Mouse (Mus musculus): ENCODE data around the gene Lrrc63. TPM values are rescaled to one million over a fixed set of nuclear protein-coding genes. Genes with fewer than 3 reads are reported as not detected.

Lrrc63 gene
- polyA plus RNA-seq, 1 experiment, result not detected

DNA sequence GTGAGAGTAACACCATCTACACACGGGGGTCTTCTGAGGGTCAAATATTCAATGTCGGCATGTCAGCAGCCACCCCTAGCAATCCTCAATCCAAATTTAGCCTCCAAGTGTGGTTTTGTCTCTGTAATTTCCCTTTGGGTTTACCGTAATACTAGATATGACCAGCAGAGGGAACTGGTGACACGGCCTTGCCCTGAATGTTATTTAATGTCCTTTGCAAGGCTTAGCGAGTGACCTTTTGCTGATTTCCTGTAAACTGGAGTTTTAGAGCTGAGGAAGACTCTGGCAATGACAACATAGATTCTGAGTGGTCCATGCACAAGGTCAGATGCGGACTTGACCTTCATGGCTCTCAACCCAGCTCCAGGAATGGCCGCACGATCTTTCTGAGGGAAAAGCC, 70.1 kb downstream of the Lrrc63 start:
- no peaks in the 10 kb centered on the region for H3K36me3 ChIP-seq (ENCODE audit: control insufficient read depth, insufficient read depth, low read length)
- H3K27me3 ChIP-seq (ENCODE audit: control insufficient read depth, insufficient read depth, low read length), result no peaks in the 10 kb centered on the region
- TF ChIP-seq CTCF (IDR thresholded peaks at IDR 0.05; ENCODE audit: extremely low read depth, insufficient read length, insufficient replicate concordance, low read depth, low read length), result peak; percentile 2; the same call in 1 of the 2 replicates
- no peak for TF ChIP-seq POLR2A (IDR thresholded peaks at IDR 0.05; ENCODE audit: low read depth, low read length)
- no peaks in the 10 kb centered on the region; the same call in 1 of the 2 replicates for H3K4me1 ChIP-seq (ENCODE audit: control insufficient read depth, insufficient read depth, insufficient read length, low read length)
- no peak overlapping the region for H3K4me3 ChIP-seq (ENCODE audit: low read depth, low read length)
- H3K27ac ChIP-seq (ENCODE audit: insufficient read depth, low read depth, low read length), result no peak overlapping the region
- WGBS, result 29% methylated on average over 8 of the region's 8 CpGs

GRCm38 (mm10) chr14:75056861-75057431, 73.7 kb downstream of the Lrrc63 start:
- no peaks in the 10 kb centered on the region for H3K36me3 ChIP-seq (ENCODE audit: control insufficient read depth, insufficient read depth, low read length)
- 57% methylated on average over 9 of the region's 9 CpGs for WGBS
- no peak overlapping the region for H3K4me3 ChIP-seq (ENCODE audit: low read depth, low read length)
- H3K4me1 ChIP-seq (ENCODE audit: control insufficient read depth, insufficient read depth, insufficient read length, low read length), result no peaks in the 10 kb centered on the region; the same call in 1 of the 2 replicates
- H3K27me3 ChIP-seq (ENCODE audit: control insufficient read depth, insufficient read depth, low read length), result no peaks in the 10 kb centered on the region
- H3K27ac ChIP-seq (ENCODE audit: insufficient read depth, low read depth, low read length), result peak overlapping the region; percentile 54
- TF ChIP-seq CTCF (IDR thresholded peaks at IDR 0.05; ENCODE audit: extremely low read depth, insufficient read length, insufficient replicate concordance, low read depth, low read length) (no peak), POLR2A (IDR thresholded peaks at IDR 0.05; ENCODE audit: low read depth, low read length) (no peak)

GRCm38 (mm10) chr14:75054455-75055343, 76.0 kb downstream of the Lrrc63 start:
- 29% methylated on average over 14 of the region's 14 CpGs for WGBS
- Histone ChIP-seq H3K27ac (ENCODE audit: insufficient read depth, low read depth, low read length) (no peak overlapping the region), H3K36me3 (ENCODE audit: control insufficient read depth, insufficient read depth, low read length) (no peaks in the 10 kb centered on the region), H3K4me3 (ENCODE audit: low read depth, low read length) (no peak overlapping the region), H3K27me3 (ENCODE audit: control insufficient read depth, insufficient read depth, low read length) (no peaks in the 10 kb centered on the region), H3K4me1 (ENCODE audit: control insufficient read depth, insufficient read depth, insufficient read length, low read length) (no peaks in the 10 kb centered on the region; the same call in 1 of the 2 replicates)
- TF ChIP-seq POLR2A (IDR thresholded peaks at IDR 0.05; ENCODE audit: low read depth, low read length), result no peak
- no peak for TF ChIP-seq CTCF (IDR thresholded peaks at IDR 0.05; ENCODE audit: extremely low read depth, insufficient read length, insufficient replicate concordance, low read depth, low read length)

- Histone ChIP-seq H3K4me1 (ENCODE audit: control insufficient read depth, insufficient read depth, insufficient read length, low read length) (no peaks in the 10 kb centered on the region; the same call in 1 of the 2 replicates), H3K27me3 (ENCODE audit: control insufficient read depth, insufficient read depth, low read length) (no peaks in the 10 kb centered on the region)
Observed at GRCm38 (mm10) chr14:75052451-75052850, 78.2 kb downstream of the Lrrc63 start.

GRCm38 (mm10) chr14:75045184-75045583, 85.5 kb downstream of the Lrrc63 start:
- TF ChIP-seq POLR2A (IDR thresholded peaks at IDR 0.05; ENCODE audit: low read depth, low read length) (no peak), CTCF (IDR thresholded peaks at IDR 0.05; ENCODE audit: extremely low read depth, insufficient read length, insufficient replicate concordance, low read depth, low read length) (no peak)
- H3K4me1 ChIP-seq (ENCODE audit: control insufficient read depth, insufficient read depth, insufficient read length, low read length), result no peaks in the 10 kb centered on the region
- no peaks in the 10 kb centered on the region for H3K27me3 ChIP-seq (ENCODE audit: control insufficient read depth, insufficient read depth, low read length)
- no peak overlapping the region for H3K4me3 ChIP-seq (ENCODE audit: low read depth, low read length)
- H3K27ac ChIP-seq (ENCODE audit: insufficient read depth, low read depth, low read length), result no peak overlapping the region
- WGBS, result 37% methylated on average over 7 of the region's 7 CpGs
- no peaks in the 10 kb centered on the region for H3K36me3 ChIP-seq (ENCODE audit: control insufficient read depth, insufficient read depth, low read length)

More at GRCm38 (mm10) chr14:75052451-75052850, 78.2 kb downstream of the Lrrc63 start:
- TF ChIP-seq CTCF (IDR thresholded peaks at IDR 0.05; ENCODE audit: extremely low read depth, insufficient read length, insufficient replicate concordance, low read depth, low read length) (no peak), POLR2A (IDR thresholded peaks at IDR 0.05; ENCODE audit: low read depth, low read length) (no peak)
- no peak overlapping the region for H3K4me3 ChIP-seq (ENCODE audit: low read depth, low read length)
- 65% methylated on average over 8 of the region's 8 CpGs for WGBS
- no peaks in the 10 kb centered on the region for H3K36me3 ChIP-seq (ENCODE audit: control insufficient read depth, insufficient read depth, low read length)
- H3K27ac ChIP-seq (ENCODE audit: insufficient read depth, low read depth, low read length), result no peak overlapping the region

- Histone ChIP-seq H3K27ac (ENCODE audit: insufficient read depth, low read depth, low read length) (no peak overlapping the region), H3K27me3 (ENCODE audit: control insufficient read depth, insufficient read depth, low read length) (no peaks in the 10 kb centered on the region), H3K4me1 (ENCODE audit: control insufficient read depth, insufficient read depth, insufficient read length, low read length) (no peaks in the 10 kb centered on the region; the same call in 1 of the 2 replicates), H3K4me3 (ENCODE audit: low read depth, low read length) (no peak overlapping the region), H3K36me3 (ENCODE audit: control insufficient read depth, insufficient read depth, low read length) (no peaks in the 10 kb centered on the region)
- no peak for TF ChIP-seq CTCF (IDR thresholded peaks at IDR 0.05; ENCODE audit: extremely low read depth, insufficient read length, insufficient replicate concordance, low read depth, low read length)
- TF ChIP-seq POLR2A (IDR thresholded peaks at IDR 0.05; ENCODE audit: low read depth, low read length), result no peak
- whole genome bisulfite sequencing, result 58% methylated on average over 11 of the region's 11 CpGs
Observed at GRCm38 (mm10) chr14:75035431-75035830, 95.2 kb downstream of the Lrrc63 start.

Other genes starting within 250 kb of the Lrrc63 start
- 3.5 and 6.1 TPM in 2 replicates for gene Lrch1, start 183.0 kb downstream of the Lrrc63 start, polyA plus RNA-seq (2012; rRNA removed)
- gene Rubcnl, start 114.9 kb downstream of the Lrrc63 start, polyA plus RNA-seq (2012; rRNA removed), result 0.37 and 0.91 TPM in 2 replicates
- gene Lcp1, start 220 bp upstream of the Lrrc63 start, polyA plus RNA-seq (2012; rRNA removed), result 3.9 and 5.6 TPM in 2 replicates
- not detected in 2 replicates for gene Cpb2, start 111.4 kb upstream of the Lrrc63 start, polyA plus RNA-seq (2012; rRNA removed)
- 6.6 and 11.9 TPM in 2 replicates for gene Zc3h13, start 153.5 kb upstream of the Lrrc63 start, polyA plus RNA-seq (2012; rRNA removed)